Mouse (Mus musculus) hindbrain, embryonic 16.5 days (tissue): ENCODE measurements around the gene Tbc1d9b. TPM values are rescaled to one million over a fixed set of nuclear protein-coding genes. Genes with fewer than 3 reads are reported as not detected.

Experiments
- ATAC-seq: fragments of 200-750 bp; cut with Nextera tagmentation; 2 replicates; pipeline ENCODE4 v1.8.0; 2017; ENCODE audit warnings: moderate TSS enrichment, moderate library complexity
- H3K27ac ChIP-seq: fragments of 300-500 bp; sonication (generic); 2 replicates; pipeline ENCODE4 v1.5.1; 2014; ENCODE audit warnings: low read depth, mild to moderate bottlenecking, control low read depth, low read length, moderate library complexity
- H3K27me3 ChIP-seq: fragments of 300-500 bp; sonication (generic); replicated peaks from 2 replicates; pipeline ENCODE4 v1.6.1; 2014; ENCODE audit warnings: low read length; ENCODE audit not compliant: control insufficient read depth, insufficient read depth
- H3K36me3 ChIP-seq: fragments of 300-500 bp; sonication (generic); 2 replicates; pipeline ENCODE4 v1.6.1; 2014; ENCODE audit warnings: mild to moderate bottlenecking, low read length, moderate library complexity, mixed read lengths; ENCODE audit not compliant: control insufficient read depth, insufficient read depth
- H3K4me1 ChIP-seq: fragments of 300-500 bp; sonication (generic); 2 replicates; pipeline ENCODE4 v1.6.1; 2014; ENCODE audit warnings: low read depth, low read length; ENCODE audit not compliant: control insufficient read depth, insufficient read depth
- H3K4me2 ChIP-seq: fragments of 300-500 bp; sonication (generic); 2 replicates; pipeline ENCODE4 v1.6.1; 2014; ENCODE audit warnings: mild to moderate bottlenecking, low read length, control low read depth, moderate library complexity
- H3K4me3 ChIP-seq: fragments of 300-500 bp; sonication (generic); 2 replicates; pipeline ENCODE4 v1.5.1; 2014; ENCODE audit warnings: mild to moderate bottlenecking, low read length, control low read depth, moderate library complexity
- H3K9ac ChIP-seq: fragments of 300-500 bp; sonication (generic); 2 replicates; pipeline ENCODE4 v1.6.1; 2014; ENCODE audit warnings: low read depth, mild to moderate bottlenecking, control low read depth, low read length, moderate library complexity
- H3K9me3 ChIP-seq: fragments of 300-500 bp; sonication (generic); 2 replicates; pipeline ENCODE4 v1.6.1; 2014; ENCODE audit warnings: mild to moderate bottlenecking, low read length, moderate library complexity; ENCODE audit not compliant: control insufficient read depth
- WGBS: fragments of 180-500 bp; shearing (Covaris S2); extraction: QIAGEN DNeasy Blood & Tissue Kit; methylation state at CpG from one replicate; pipeline ENCODE4 v1.1.7; 2014; 5-methylcytosine and 5-hydroxymethylcytosine counted together
- polyA plus RNA-seq: library from polyadenylated mRNA; unstranded; fragments of >200 nt; fragmentation: Nextera tagmentation; extraction: Ambion mirVana; gene quantifications from 2 replicates; pipeline ENCODE4 v1.2.1, GENCODE M21; 2015

The Tbc1d9b gene
- polyA plus RNA-seq, 1 experiment from 2014 or later, result 36.0 TPM

GRCm38 (mm10) chr11:50180478-50181231, 49.5 kb downstream of the Tbc1d9b start:
- H3K27ac ChIP-seq, result no peak overlapping the region
- no peaks in the 10 kb centered on the region for H3K27me3 ChIP-seq
- H3K4me2 ChIP-seq, result no peak overlapping the region
- 83% methylated on average over 6 of the region's 6 CpGs for WGBS
- ATAC-seq, result no peak
- peaks cover 14% of the 10 kb centered on the region for H3K36me3 ChIP-seq
- H3K4me3 ChIP-seq, result no peak overlapping the region
- no peaks in the 10 kb centered on the region for H3K9me3 ChIP-seq
- H3K9ac ChIP-seq, result no peak overlapping the region
- H3K4me1 ChIP-seq, result peaks cover 4% of the 10 kb centered on the region; the same call in 1 of the 2 replicates

GRCm38 (mm10) chr11:50182702-50183101, 51.5 kb downstream of the Tbc1d9b start:
- H3K27me3 ChIP-seq, result no peaks in the 10 kb centered on the region
- H3K9ac ChIP-seq, result no peak overlapping the region
- H3K4me1 ChIP-seq, result no peaks in the 10 kb centered on the region
- no peak overlapping the region for H3K27ac ChIP-seq
- no peak overlapping the region for H3K4me2 ChIP-seq
- peaks cover 17% of the 10 kb centered on the region for H3K36me3 ChIP-seq
- ATAC-seq, result no peak
- no peaks in the 10 kb centered on the region for H3K9me3 ChIP-seq
- no peak overlapping the region for H3K4me3 ChIP-seq
- 90% methylated on average over 4 of the region's 4 CpGs for WGBS

GRCm38 (mm10) chr11:50184788-50185187, 53.6 kb downstream of the Tbc1d9b start:
- 83% methylated on average over 3 of the region's 3 CpGs for WGBS
- Histone ChIP-seq H3K9ac (no peak overlapping the region), H3K36me3 (peaks cover 10% of the 10 kb centered on the region), H3K4me2 (no peak overlapping the region), H3K4me3 (no peak overlapping the region), H3K4me1 (no peaks in the 10 kb centered on the region), H3K27me3 (no peaks in the 10 kb centered on the region), H3K27ac (no peak overlapping the region), H3K9me3 (no peaks in the 10 kb centered on the region)
- ATAC-seq, result no peak

GRCm38 (mm10) chr11:50188682-50189081, 57.5 kb downstream of the Tbc1d9b start:
- no peak overlapping the region for H3K27ac ChIP-seq
- H3K9ac ChIP-seq, result no peak overlapping the region
- 84% methylated on average over 7 of the region's 7 CpGs for WGBS
- peaks cover 7% of the 10 kb centered on the region for H3K36me3 ChIP-seq
- H3K4me3 ChIP-seq, result no peak overlapping the region
- no peak overlapping the region for H3K4me2 ChIP-seq
- ATAC-seq, result no peak
- no peaks in the 10 kb centered on the region for H3K9me3 ChIP-seq
- no peaks in the 10 kb centered on the region for H3K4me1 ChIP-seq
- H3K27me3 ChIP-seq, result no peaks in the 10 kb centered on the region

GRCm38 (mm10) chr11:50190362-50190761, 59.2 kb downstream of the Tbc1d9b start:
- Histone ChIP-seq H3K9me3 (no peaks in the 10 kb centered on the region), H3K9ac (no peak overlapping the region), H3K4me1 (no peaks in the 10 kb centered on the region), H3K27ac (no peak overlapping the region), H3K27me3 (no peaks in the 10 kb centered on the region), H3K4me3 (no peak overlapping the region), H3K36me3 (peaks cover 13% of the 10 kb centered on the region), H3K4me2 (no peak overlapping the region)
- ATAC-seq, result no peak
- 81% methylated on average over 4 of the region's 4 CpGs for WGBS

GRCm38 (mm10) chr11:50192278-50192677, 61.1 kb downstream of the Tbc1d9b start:
- no peak overlapping the region for H3K4me2 ChIP-seq
- ATAC-seq, result no peak
- no peaks in the 10 kb centered on the region for H3K9me3 ChIP-seq
- no peak overlapping the region for H3K4me3 ChIP-seq
- peaks cover 12% of the 10 kb centered on the region; the same call in 1 of the 2 replicates for H3K36me3 ChIP-seq
- H3K4me1 ChIP-seq, result no peaks in the 10 kb centered on the region
- WGBS, result 93% methylated on average over 3 of the region's 3 CpGs
- H3K27ac ChIP-seq, result no peak overlapping the region
- no peaks in the 10 kb centered on the region for H3K27me3 ChIP-seq
- H3K9ac ChIP-seq, result no peak overlapping the region

- H3K27me3 ChIP-seq, result no peaks in the 10 kb centered on the region
- no peak overlapping the region for H3K4me3 ChIP-seq
- no peak for ATAC-seq
- no peaks in the 10 kb centered on the region for H3K9me3 ChIP-seq
- no peak overlapping the region for H3K27ac ChIP-seq
- WGBS, result 85% methylated on average over 7 of the region's 7 CpGs
- H3K4me1 ChIP-seq, result no peaks in the 10 kb centered on the region
- no peak overlapping the region for H3K4me2 ChIP-seq
- H3K36me3 ChIP-seq, result peaks cover 14% of the 10 kb centered on the region
- H3K9ac ChIP-seq, result no peak overlapping the region
Measured at GRCm38 (mm10) chr11:50194070-50194469, 62.9 kb downstream of the Tbc1d9b start.

GRCm38 (mm10) chr11:50194793-50195192, 63.6 kb downstream of the Tbc1d9b start:
- Histone ChIP-seq H3K9ac (no peak overlapping the region), H3K36me3 (peaks cover 21% of the 10 kb centered on the region), H3K27ac (no peak overlapping the region), H3K4me3 (no peak overlapping the region), H3K27me3 (no peaks in the 10 kb centered on the region), H3K9me3 (no peaks in the 10 kb centered on the region), H3K4me1 (no peaks in the 10 kb centered on the region), H3K4me2 (no peak overlapping the region)
- no peak for ATAC-seq
- WGBS, result 80% methylated on average over 4 of the region's 4 CpGs

GRCm38 (mm10) chr11:50197500-50197899, 66.3 kb downstream of the Tbc1d9b start:
- Histone ChIP-seq H3K27ac (no peak overlapping the region), H3K4me3 (no peak overlapping the region), H3K9ac (no peak overlapping the region), H3K36me3 (peaks cover 45% of the 10 kb centered on the region), H3K4me1 (no peaks in the 10 kb centered on the region), H3K4me2 (no peak overlapping the region), H3K9me3 (no peaks in the 10 kb centered on the region), H3K27me3 (no peaks in the 10 kb centered on the region)
- ATAC-seq, result no peak
- 95% methylated on average over 4 of the region's 4 CpGs for WGBS
